Mouse (Mus musculus) ES-E14 (cell line): ENCODE results near the gene Pard6b. TPM values are rescaled to one million over a fixed set of nuclear protein-coding genes. Genes with fewer than 3 reads are reported as not detected.

Experiments
- DNase-seq: peaks from one replicate; pipeline ENCODE4 v3.0.0-alpha.2; 2013; ENCODE audit warnings: low read depth, low spot score
- H3K27ac ChIP-seq: 2 replicates; pipeline ENCODE4 v1.5.1; 2012; ENCODE audit warnings: low read depth, mild to moderate bottlenecking, low read length, moderate library complexity, mixed read lengths; ENCODE audit not compliant: poor library complexity, insufficient read depth, severe bottlenecking
- H3K36me3 ChIP-seq: 2 replicates; pipeline ENCODE4 v1.6.1; 2012; ENCODE audit warnings: mild to moderate bottlenecking, low read length, moderate library complexity, mixed read lengths; ENCODE audit not compliant: control insufficient read depth, poor library complexity, insufficient read depth, severe bottlenecking
- H3K4me1 ChIP-seq, 2 experiments: fragments of 150-350 bp in 1 of 2; sonication (generic) in 1 of 2; 2 replicates each; pipeline ENCODE4 v1.6.1; 2012; ENCODE audit warnings: low read length in 2 of 2, mild to moderate bottlenecking in 1 of 2, mixed read lengths in 1 of 2; ENCODE audit not compliant: control insufficient read depth in 2 of 2, insufficient read depth in 2 of 2, poor library complexity in 1 of 2
- H3K4me3 ChIP-seq, 2 experiments: fragments of 150-350 bp in 1 of 2; sonication (generic) in 1 of 2; 2 replicates each; pipeline ENCODE4 v1.5.1; 2012; ENCODE audit warnings: low read length in 2 of 2, low read depth in 1 of 2, mild to moderate bottlenecking in 1 of 2, mixed read lengths in 1 of 2; ENCODE audit not compliant: insufficient read depth in 1 of 2, poor library complexity in 1 of 2, severe bottlenecking in 1 of 2
- H3K9ac ChIP-seq: 2 replicates; pipeline ENCODE4 v1.6.1; 2012; ENCODE audit warnings: low read depth, mild to moderate bottlenecking, low read length, mixed read lengths; ENCODE audit not compliant: poor library complexity, insufficient read depth, severe bottlenecking
- H3K9me3 ChIP-seq: fragments of 150-350 bp; sonication (generic); 2 replicates; pipeline ENCODE4 v1.6.1; 2012; ENCODE audit warnings: low read depth, mild to moderate bottlenecking, low read length; ENCODE audit not compliant: control insufficient read depth, insufficient read depth
- ZC3H11A ChIP-seq: IDR thresholded peaks from 2 replicates; pipeline ENCODE4 v1.6.1; 2012; ENCODE audit warnings: low read depth, mild to moderate bottlenecking, inconsistent platforms, low read length, borderline replicate concordance
- in situ Hi-C, 2 experiments: fragments of 600-800 bp; cut with MboI; formaldehyde crosslinking; loops; one replicate each; pipeline ENCODE4 v1.15.1; 2025; ENCODE audit warnings: low sequenced_read_pairs in 2 of 2, inconsistent platforms in 1 of 2; ENCODE audit not compliant: unreplicated experiment in 2 of 2
- total RNA-seq: library from RNA; depleted of rRNA; stranded (reverse); fragments of 300-350 nt; gene quantifications from 2 replicates; pipeline ENCODE4 v1.2.3, GENCODE M21; 2012; rRNA removed

Gene Pard6b
- total RNA-seq, 1 experiment: 15.3 TPM

- TF ChIP-seq ZC3H11A: no peak
- in situ Hi-C loops: no loop called here
- no peak for DNase-seq
- H3K36me3 ChIP-seq: no peaks in the 10 kb centered on the region
- no peak overlapping the region for H3K27ac ChIP-seq
- H3K9me3 ChIP-seq: no peaks in the 10 kb centered on the region
- H3K4me1 ChIP-seq: peaks cover 8 to 32% of the 10 kb centered on the region in 2 experiments
- no peak overlapping the region for H3K9ac ChIP-seq
- H3K4me3 ChIP-seq: no peak overlapping the region
Measured at GRCm38 (mm10) chr2:168149241-168149640, 68.4 kb downstream of the Pard6b start.

Other genes starting within 250 kb of the Pard6b start
- gene Ptpn1, start 148.9 kb upstream of the Pard6b start, total RNA-seq: 31.1 and 39.9 TPM in 2 replicates
- gene Ripor3, start 70.4 kb upstream of the Pard6b start, total RNA-seq: 0.32 and 0.98 TPM in 2 replicates
- 13.2 and 15.9 TPM in 2 replicates for gene Adnp, start 126.1 kb downstream of the Pard6b start, total RNA-seq
- 37.3 and 41.7 TPM in 2 replicates for gene Gm20716, start 149.4 kb downstream of the Pard6b start, total RNA-seq
- gene Dpm1, start 149.6 kb downstream of the Pard6b start, total RNA-seq: 40.1 and 47.3 TPM in 2 replicates
- 10.7 and 12.1 TPM in 2 replicates for gene Mocs3, start 149.6 kb downstream of the Pard6b start, total RNA-seq
- 1.3 and 1.9 TPM in 2 replicates for gene Kcng1, start 200.7 kb downstream of the Pard6b start, total RNA-seq